Mouse (Mus musculus) neural tube, embryonic 11.5 days (tissue): ENCODE measurements around the gene Nt5c3b. TPM values are rescaled to one million over a fixed set of nuclear protein-coding genes. Genes with fewer than 3 reads are reported as not detected.

Experiments
- ATAC-seq: fragments of 200-750 bp; cut with Nextera tagmentation; 2 replicates; pipeline ENCODE4 v1.8.0; 2017; ENCODE audit warnings: moderate number of reproducible peaks, mild to moderate bottlenecking, moderate TSS enrichment, moderate library complexity; ENCODE audit not compliant: insufficient read depth, low FRiP score, low TSS enrichment
- DNase-seq: peaks from one replicate; pipeline ENCODE4 v3.0.0-alpha.2; 2015; ENCODE audit warnings: low spot score
- H3K27ac ChIP-seq: fragments of 300-500 bp; sonication (generic); 2 replicates; pipeline ENCODE4 v1.5.1; 2014; ENCODE audit warnings: low read depth, mild to moderate bottlenecking, low read length
- H3K27me3 ChIP-seq: fragments of 300-500 bp; sonication (generic); 2 replicates; pipeline ENCODE4 v1.6.1; 2014; ENCODE audit warnings: mild to moderate bottlenecking, low read length, mixed read lengths; ENCODE audit not compliant: control insufficient read depth, insufficient read depth
- H3K36me3 ChIP-seq: fragments of 300-500 bp; sonication (generic); 2 replicates; pipeline ENCODE4 v1.6.1; 2014; ENCODE audit warnings: mild to moderate bottlenecking, low read length, moderate library complexity, mixed read lengths; ENCODE audit not compliant: control insufficient read depth, insufficient read depth
- H3K4me1 ChIP-seq: fragments of 300-500 bp; sonication (generic); 2 replicates; pipeline ENCODE4 v1.6.1; 2014; ENCODE audit warnings: low read length, mixed read lengths; ENCODE audit not compliant: control insufficient read depth, insufficient read depth
- H3K4me2 ChIP-seq: fragments of 300-500 bp; sonication (generic); 2 replicates; pipeline ENCODE4 v1.6.1; 2014; ENCODE audit warnings: low read depth, mild to moderate bottlenecking, moderate library complexity
- H3K4me3 ChIP-seq: fragments of 300-500 bp; sonication (generic); 2 replicates; pipeline ENCODE4 v1.5.1; 2014; ENCODE audit warnings: low read depth, low read length
- H3K9ac ChIP-seq: fragments of 300-500 bp; sonication (generic); 2 replicates; pipeline ENCODE4 v1.6.1; 2014; ENCODE audit warnings: mild to moderate bottlenecking, low read length
- H3K9me3 ChIP-seq: fragments of 300-500 bp; sonication (generic); 2 replicates; pipeline ENCODE4 v1.6.1; 2016; ENCODE audit warnings: low read length; ENCODE audit not compliant: control insufficient read depth
- WGBS: fragments of 180-500 bp; shearing (Covaris S2); extraction: QIAGEN DNeasy Blood & Tissue Kit; methylation state at CpG from one replicate; pipeline ENCODE4 v1.1.7; 2014; 5-methylcytosine and 5-hydroxymethylcytosine counted together
- polyA plus RNA-seq: library from polyadenylated mRNA; unstranded; fragments of >200 nt; fragmentation: Nextera tagmentation; extraction: Ambion mirVana; gene quantifications from 2 replicates; pipeline ENCODE4 v1.2.1, GENCODE M21; 2014

Nt5c3b gene
- polyA plus RNA-seq = 110 TPM in 2 replicates

DNA sequence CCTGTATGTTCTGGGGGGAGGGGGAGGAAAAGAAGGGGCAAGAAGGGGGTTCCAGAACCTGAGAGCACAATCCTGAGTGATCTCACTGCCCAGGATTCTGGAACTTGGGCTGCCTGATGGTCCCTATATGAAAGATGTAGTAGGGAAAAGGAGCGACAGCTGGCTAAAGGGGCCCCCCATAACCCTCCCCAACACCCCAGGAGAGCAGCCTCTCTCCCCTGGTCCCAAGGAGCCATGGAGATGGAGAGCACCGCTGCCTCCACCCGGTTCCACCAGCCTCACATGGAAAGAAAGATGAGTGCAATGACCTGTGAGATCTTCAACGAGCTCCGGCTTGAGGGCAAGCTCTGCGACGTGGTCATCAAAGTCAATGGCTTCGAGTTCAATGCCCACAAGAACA is at the start of gene Nt5c3b, which contains the start of gene Klhl10:
Gene Nt5c3b (minus strand): TSS at position 12 of the 400 bp plus-strand sequence.
Gene Klhl10 (plus strand): TSS at position 121 of the 400 bp plus-strand sequence.
- 87% methylated on average over 8 of the region's 8 CpGs for WGBS
- DNase-seq (no peak), ATAC-seq (no peak)
- Histone ChIP-seq H3K36me3 (0 out of 2 replicates have a peak, but pooled peaks cover 2% of the 10 kb centered on the region), H3K4me1 (peaks cover 6% of the 10 kb centered on the region; the same call in 1 of the 2 replicates), H3K27me3 (no peaks in the 10 kb centered on the region), H3K9me3 (no peaks in the 10 kb centered on the region), H3K4me2 (peak within 1 kb of the TSS; percentile 90), H3K4me3 (peak within 1 kb of the TSS; percentile 83), H3K9ac (peak within 1 kb of the TSS; percentile 93), H3K27ac (no peak within 1 kb of the TSS)

DNA sequence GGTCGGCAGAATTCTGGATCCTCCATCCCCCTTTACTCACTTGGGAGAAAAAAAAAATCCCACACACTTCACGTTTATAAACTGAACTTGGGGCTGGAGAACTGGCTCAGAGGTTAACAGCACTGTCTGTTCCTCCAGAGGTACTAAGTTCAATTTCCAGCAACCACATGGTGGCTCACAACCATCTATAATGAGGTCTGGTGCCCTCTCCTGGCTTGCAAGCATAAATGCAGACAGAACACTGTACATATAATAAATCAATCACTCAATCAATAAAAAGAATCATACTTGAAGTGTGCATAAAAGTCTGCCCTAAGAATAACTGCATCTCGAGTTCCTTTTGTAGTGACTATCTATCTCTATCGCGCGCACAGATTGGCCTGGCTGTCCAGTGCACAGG is 49.3 kb upstream of the Nt5c3b start:
- H3K27me3 ChIP-seq = no peaks in the 10 kb centered on the region
- DNase-seq (no peak), ATAC-seq (no peak)
- H3K4me1 ChIP-seq = no peaks in the 10 kb centered on the region
- H3K36me3 ChIP-seq = peaks cover 39% of the 10 kb centered on the region
- no peak overlapping the region for H3K9ac ChIP-seq
- no peak overlapping the region for H3K27ac ChIP-seq
- no peak overlapping the region for H3K4me3 ChIP-seq
- no peaks in the 10 kb centered on the region for H3K9me3 ChIP-seq
- 89% methylated on average over 6 of the region's 6 CpGs for WGBS
- no peak overlapping the region for H3K4me2 ChIP-seq

DNA sequence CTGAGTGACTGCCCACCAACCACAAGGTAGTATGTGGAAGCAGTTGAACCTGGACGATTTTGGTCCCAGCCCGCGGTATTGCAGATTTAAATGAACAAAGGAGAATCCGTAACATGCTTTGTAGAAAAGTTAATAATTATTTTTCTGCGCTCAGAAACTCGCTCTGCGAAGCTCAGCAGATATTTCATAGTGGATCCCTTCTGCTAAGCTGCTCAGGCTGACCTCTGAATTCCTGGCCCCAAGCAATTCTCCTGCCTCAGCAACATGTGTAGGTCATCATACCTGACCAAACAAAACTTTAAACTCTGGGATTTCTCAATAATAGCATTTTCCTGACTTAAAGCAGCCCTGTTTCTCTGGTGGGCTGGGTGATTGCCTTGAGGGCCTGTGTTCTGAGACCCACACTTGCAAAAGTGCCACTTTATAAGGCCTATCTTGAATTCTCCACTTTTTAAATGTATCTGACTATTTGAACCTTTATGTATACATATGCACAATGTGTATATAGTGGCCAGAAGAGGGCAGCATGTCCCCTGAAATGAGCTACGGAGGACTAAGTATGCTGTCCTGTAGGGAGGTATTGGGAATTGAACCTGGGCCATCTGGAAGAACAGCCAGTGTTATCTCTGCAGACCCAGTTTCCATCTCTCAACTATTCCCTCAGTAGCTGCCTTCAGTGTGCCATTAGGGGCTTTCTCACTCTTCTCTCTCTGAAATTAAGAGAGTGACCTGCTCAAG is 44.4 kb upstream of the Nt5c3b start:
- no peak overlapping the region for H3K4me2 ChIP-seq
- no peaks in the 10 kb centered on the region for H3K27me3 ChIP-seq
- no peak overlapping the region for H3K4me3 ChIP-seq
- no peak for DNase-seq
- WGBS = 89% methylated on average over 8 of the region's 8 CpGs
- H3K27ac ChIP-seq = no peak overlapping the region
- H3K36me3 ChIP-seq = peaks cover 23% of the 10 kb centered on the region
- no peaks in the 10 kb centered on the region for H3K4me1 ChIP-seq
- no peak overlapping the region for H3K9ac ChIP-seq
- no peak for ATAC-seq
- no peaks in the 10 kb centered on the region for H3K9me3 ChIP-seq

- DNase-seq (no peak), ATAC-seq (no peak)
- Histone ChIP-seq H3K9ac (no peak overlapping the region), H3K27me3 (no peaks in the 10 kb centered on the region), H3K27ac (no peak overlapping the region), H3K4me1 (no peaks in the 10 kb centered on the region), H3K4me3 (no peak overlapping the region), H3K9me3 (no peaks in the 10 kb centered on the region), H3K36me3 (peaks cover 31% of the 10 kb centered on the region), H3K4me2 (no peak overlapping the region)
- WGBS = 93% methylated on average over 3 of the region's 3 CpGs
These were observed 42.9 kb upstream of the Nt5c3b start for GRCm38 (mm10) chr11:100484461-100484860.

- H3K9ac ChIP-seq = no peak overlapping the region
- no peaks in the 10 kb centered on the region for H3K9me3 ChIP-seq
- DNase-seq = no peak
- no peak overlapping the region for H3K4me2 ChIP-seq
- H3K4me3 ChIP-seq = no peak overlapping the region
- H3K36me3 ChIP-seq = peaks cover 22% of the 10 kb centered on the region
- no peak for ATAC-seq
- 93% methylated on average over 7 of the region's 7 CpGs for WGBS
- no peak overlapping the region for H3K27ac ChIP-seq
- H3K27me3 ChIP-seq = no peaks in the 10 kb centered on the region
- H3K4me1 ChIP-seq = no peaks in the 10 kb centered on the region
These were observed 37.5 kb upstream of the Nt5c3b start for GRCm38 (mm10) chr11:100479152-100479551.

- Histone ChIP-seq H3K4me2 (no peak overlapping the region), H3K4me1 (peaks cover 1% of the 10 kb centered on the region), H3K9ac (no peak overlapping the region), H3K27me3 (no peaks in the 10 kb centered on the region), H3K27ac (no peak overlapping the region), H3K36me3 (peaks cover 17% of the 10 kb centered on the region), H3K9me3 (no peaks in the 10 kb centered on the region), H3K4me3 (no peak overlapping the region)
- DNase-seq = no peak
- ATAC-seq = no peak
- WGBS = 95% methylated on average over 5 of the region's 5 CpGs
These were observed 34.7 kb upstream of the Nt5c3b start for GRCm38 (mm10) chr11:100476281-100476680.

DNA sequence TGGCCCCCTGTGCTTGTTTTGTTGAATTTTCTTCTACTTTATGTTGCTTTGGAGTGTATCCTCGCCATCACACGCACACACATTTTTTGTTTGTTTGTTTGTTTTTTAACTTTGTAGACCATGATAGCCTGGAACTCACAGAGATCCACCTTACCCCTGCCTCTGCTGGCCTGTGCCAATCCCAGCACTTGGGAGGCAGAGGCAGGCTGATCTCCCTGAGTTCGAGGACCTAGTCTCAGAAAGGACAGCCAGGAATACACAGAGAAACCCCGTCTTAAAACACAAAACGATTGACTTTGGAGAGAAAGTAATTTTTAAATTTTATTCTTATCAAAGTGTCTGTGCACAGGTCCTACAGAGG is 31.3 kb upstream of the Nt5c3b start:
- no peaks in the 10 kb centered on the region for H3K27me3 ChIP-seq
- H3K4me3 ChIP-seq = no peak overlapping the region
- H3K4me1 ChIP-seq = peaks cover 11% of the 10 kb centered on the region
- no peak for DNase-seq
- WGBS = 33% methylated on average over 5 of the region's 5 CpGs
- no peaks in the 10 kb centered on the region for H3K9me3 ChIP-seq
- no peak overlapping the region for H3K27ac ChIP-seq
- 0 out of 2 replicates have a peak, but pooled peaks cover 3% of the 10 kb centered on the region for H3K36me3 ChIP-seq
- H3K9ac ChIP-seq = no peak overlapping the region
- H3K4me2 ChIP-seq = no peak overlapping the region
- peak; percentile 43; the same call in 1 of the 2 replicates for ATAC-seq

- H3K4me1 ChIP-seq = peaks cover 11% of the 10 kb centered on the region
- peak within 1 kb of the TSS; percentile 93 for H3K4me2 ChIP-seq
- H3K9me3 ChIP-seq = no peaks in the 10 kb centered on the region
- H3K36me3 ChIP-seq = 0 out of 2 replicates have a peak, but pooled peaks cover 3% of the 10 kb centered on the region
- peak; percentile 95 for DNase-seq
- ATAC-seq = peak; percentile 87
- WGBS = under 1% methylated on average over 83 of the region's 83 CpGs
- H3K27me3 ChIP-seq = no peaks in the 10 kb centered on the region
- peak within 1 kb of the TSS; percentile 96 for H3K4me3 ChIP-seq
- H3K9ac ChIP-seq = peak within 1 kb of the TSS; percentile 96
- H3K27ac ChIP-seq = peak within 1 kb of the TSS; percentile 58
These were observed 30.8 kb upstream of the Nt5c3b start, which contains the start of gene Klhl11 for GRCm38 (mm10) chr11:100472197-100472934. Klhl11 (minus strand) TSS chr11:100472741.
